Mouse (Mus musculus) heart, embryonic 16.5 days (tissue): ENCODE measurements around the gene Pik3c2b. TPM values are rescaled to one million over a fixed set of nuclear protein-coding genes. Genes with fewer than 3 reads are reported as not detected.

Source experiments
- ATAC-seq: fragments of 200-750 bp; cut with Nextera tagmentation; replicated peaks from 2 replicates; pipeline ENCODE4 v1.8.0; 2017; ENCODE audit warnings: moderate number of reproducible peaks; ENCODE audit not compliant: insufficient read depth, low FRiP score; ENCODE audit errors: extremely low read depth
- H3K27ac ChIP-seq: fragments of 300-500 bp; sonication (generic); 2 replicates; pipeline ENCODE4 v1.5.1; 2014; ENCODE audit warnings: mild to moderate bottlenecking, low read length, control low read depth, moderate library complexity
- H3K27me3 ChIP-seq: fragments of 300-500 bp; sonication (generic); 2 replicates; pipeline ENCODE4 v1.6.1; 2014; ENCODE audit warnings: low read length, mixed read lengths; ENCODE audit not compliant: control insufficient read depth, insufficient read depth
- H3K36me3 ChIP-seq: fragments of 300-500 bp; sonication (generic); 2 replicates; pipeline ENCODE4 v1.6.1; 2014; ENCODE audit not compliant: control insufficient read depth, insufficient read depth
- H3K4me1 ChIP-seq: fragments of 300-500 bp; sonication (generic); 2 replicates; pipeline ENCODE4 v1.6.1; 2014; ENCODE audit warnings: low read length, mixed read lengths; ENCODE audit not compliant: control insufficient read depth, insufficient read depth
- H3K4me2 ChIP-seq: fragments of 300-500 bp; sonication (generic); 2 replicates; pipeline ENCODE4 v1.6.1; 2014; ENCODE audit warnings: low read depth, mild to moderate bottlenecking, control low read depth, low read length
- H3K4me3 ChIP-seq: fragments of 300-500 bp; sonication (generic); 2 replicates; pipeline ENCODE4 v1.5.1; 2014; ENCODE audit warnings: mild to moderate bottlenecking, control low read depth, low read length
- H3K9ac ChIP-seq: fragments of 300-500 bp; sonication (generic); 2 replicates; pipeline ENCODE4 v1.6.1; 2014; ENCODE audit warnings: low read length, control low read depth
- H3K9me3 ChIP-seq: fragments of 300-500 bp; sonication (generic); replicated peaks from 2 replicates; pipeline ENCODE4 v1.6.1; 2016; ENCODE audit warnings: low read length; ENCODE audit not compliant: control insufficient read depth
- WGBS: fragments of 180-500 bp; shearing (Covaris S2); extraction: QIAGEN DNeasy Blood & Tissue Kit; methylation state at CpG from one replicate; pipeline ENCODE4 v1.1.7; 2014; 5-methylcytosine and 5-hydroxymethylcytosine counted together
- polyA plus RNA-seq: library from polyadenylated mRNA; unstranded; fragments of >200 nt; fragmentation: Nextera tagmentation; extraction: Ambion mirVana; gene quantifications from 2 replicates; pipeline ENCODE4 v1.2.1, GENCODE M21; 2015

The Pik3c2b gene
- polyA plus RNA-seq, 1 experiment from 2014 or later: 9.5 TPM

DNA sequence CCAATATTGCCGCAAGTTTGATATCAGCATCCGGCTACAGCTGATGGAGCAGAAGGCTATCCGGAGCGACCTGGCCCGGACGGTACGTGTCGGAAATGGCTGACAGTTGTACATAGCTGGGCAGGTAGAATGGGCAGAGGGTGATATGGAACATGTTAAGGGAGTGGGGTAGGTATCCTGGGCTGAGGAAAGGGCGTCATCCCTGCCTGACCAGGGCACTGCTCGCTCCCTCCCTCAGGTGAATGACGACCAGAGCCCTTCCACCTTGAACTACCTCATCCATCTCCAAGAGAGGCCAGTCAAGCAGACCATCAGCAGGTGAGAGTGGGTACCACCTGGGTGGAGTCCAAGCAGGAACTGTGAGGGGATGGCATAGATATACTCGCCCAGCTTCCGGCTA is 29.1 kb downstream of the Pik3c2b start:
- Histone ChIP-seq H3K36me3 (peaks cover 3% of the 10 kb centered on the region; the same call in 1 of the 2 replicates), H3K4me2 (no peak overlapping the region), H3K27ac (peak overlapping the region; percentile 76; the same call in 1 of the 2 replicates), H3K4me1 (peaks cover 49% of the 10 kb centered on the region), H3K9me3 (no peaks in the 10 kb centered on the region), H3K9ac (no peak overlapping the region), H3K27me3 (no peaks in the 10 kb centered on the region), H3K4me3 (no peak overlapping the region)
- no peak for ATAC-seq
- 89% methylated on average over 13 of the region's 13 CpGs for WGBS

DNA sequence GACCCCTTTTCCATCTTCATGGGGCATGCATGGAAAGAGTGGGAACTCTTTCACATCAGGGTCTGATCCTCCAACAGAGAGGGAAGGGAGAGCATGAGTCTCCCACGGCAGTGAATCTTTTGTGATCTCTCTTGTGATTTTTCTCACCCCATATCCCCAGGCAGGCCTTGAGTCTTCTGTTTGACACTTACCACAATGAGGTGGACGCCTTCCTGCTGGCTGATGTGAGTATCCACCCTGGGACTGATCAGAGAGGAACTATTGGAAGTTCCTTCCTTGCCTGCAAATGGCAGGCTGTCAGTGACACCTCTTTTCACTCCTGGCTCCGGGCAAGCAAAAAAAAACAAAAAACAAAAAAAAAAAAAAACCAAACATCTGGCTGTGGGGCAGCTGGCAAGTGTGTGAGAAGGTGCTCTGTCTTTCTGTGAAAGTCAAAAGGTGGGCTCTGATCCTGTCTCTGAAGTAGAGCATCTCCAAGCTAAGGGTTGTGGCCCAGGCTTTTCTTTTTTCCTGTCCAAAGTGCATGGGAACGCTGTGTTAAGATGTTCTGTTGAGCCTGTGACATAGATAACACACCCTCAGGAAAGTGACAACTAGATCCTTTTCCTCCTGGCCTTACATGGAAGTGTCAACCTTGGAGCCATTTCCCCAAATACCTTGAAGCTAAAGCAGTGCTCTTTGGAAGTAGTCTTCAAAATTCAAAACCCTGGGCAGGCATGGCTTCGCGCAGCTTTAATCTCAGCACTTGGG is 30.4 kb downstream of the Pik3c2b start:
- Histone ChIP-seq H3K9ac (no peak overlapping the region), H3K36me3 (peaks cover 7% of the 10 kb centered on the region), H3K4me3 (no peak overlapping the region), H3K9me3 (no peaks in the 10 kb centered on the region), H3K4me2 (no peak overlapping the region), H3K27ac (peak overlapping the region; percentile 81), H3K4me1 (peaks cover 37% of the 10 kb centered on the region), H3K27me3 (no peaks in the 10 kb centered on the region)
- 70% methylated on average over 6 of the region's 6 CpGs for WGBS
- no peak for ATAC-seq

DNA sequence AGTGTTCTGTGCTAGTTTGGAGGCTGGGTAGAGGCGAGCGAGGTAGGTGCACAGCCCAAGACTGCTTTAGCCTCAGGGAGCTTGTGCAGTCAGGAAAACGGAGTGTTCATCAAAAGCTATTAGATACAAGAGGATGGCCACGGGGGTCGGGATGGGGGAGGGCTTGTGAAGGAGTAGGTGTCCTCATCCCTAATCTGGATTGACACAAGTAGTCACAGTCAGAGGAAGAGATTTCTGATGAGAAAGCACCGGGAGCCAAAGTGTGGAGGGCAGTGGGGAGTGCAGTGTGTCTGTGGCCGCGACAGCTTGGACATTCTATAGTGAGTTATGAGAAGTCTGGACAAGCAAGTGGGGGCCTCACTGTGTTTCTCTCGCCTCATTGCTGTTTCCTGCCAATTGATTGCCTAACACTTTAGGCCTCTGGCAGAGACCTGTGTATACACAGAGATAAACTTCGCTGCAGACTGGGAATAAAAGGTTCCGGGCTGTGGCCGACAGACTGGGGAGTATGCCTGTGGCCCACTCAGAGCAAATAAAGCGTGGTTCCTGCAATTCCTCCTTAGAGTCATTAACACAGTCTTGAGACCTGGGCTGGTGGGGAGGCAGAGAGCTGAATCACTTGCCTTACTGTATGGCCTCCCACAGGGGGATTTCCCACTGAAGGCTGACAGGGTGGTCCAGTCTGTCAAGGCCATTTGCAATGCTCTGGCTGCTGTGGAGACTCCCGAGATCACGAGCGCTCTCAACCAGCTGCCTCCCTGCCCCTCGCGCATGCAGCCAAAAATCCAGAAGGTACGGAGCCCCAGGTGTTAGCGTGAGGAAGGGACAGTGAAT is 31.4 kb downstream of the Pik3c2b start:
- 39% methylated on average over 20 of the region's 20 CpGs for WGBS
- Histone ChIP-seq H3K4me3 (no peak overlapping the region), H3K4me1 (peaks cover 27% of the 10 kb centered on the region), H3K9me3 (no peaks in the 10 kb centered on the region), H3K4me2 (no peak overlapping the region), H3K27ac (peak overlapping the region; percentile 81), H3K36me3 (peaks cover 13% of the 10 kb centered on the region), H3K9ac (peak overlapping the region; percentile 44; the same call in 1 of the 2 replicates), H3K27me3 (no peaks in the 10 kb centered on the region)
- ATAC-seq: peak; percentile 43; the same call in 1 of the 2 replicates

DNA sequence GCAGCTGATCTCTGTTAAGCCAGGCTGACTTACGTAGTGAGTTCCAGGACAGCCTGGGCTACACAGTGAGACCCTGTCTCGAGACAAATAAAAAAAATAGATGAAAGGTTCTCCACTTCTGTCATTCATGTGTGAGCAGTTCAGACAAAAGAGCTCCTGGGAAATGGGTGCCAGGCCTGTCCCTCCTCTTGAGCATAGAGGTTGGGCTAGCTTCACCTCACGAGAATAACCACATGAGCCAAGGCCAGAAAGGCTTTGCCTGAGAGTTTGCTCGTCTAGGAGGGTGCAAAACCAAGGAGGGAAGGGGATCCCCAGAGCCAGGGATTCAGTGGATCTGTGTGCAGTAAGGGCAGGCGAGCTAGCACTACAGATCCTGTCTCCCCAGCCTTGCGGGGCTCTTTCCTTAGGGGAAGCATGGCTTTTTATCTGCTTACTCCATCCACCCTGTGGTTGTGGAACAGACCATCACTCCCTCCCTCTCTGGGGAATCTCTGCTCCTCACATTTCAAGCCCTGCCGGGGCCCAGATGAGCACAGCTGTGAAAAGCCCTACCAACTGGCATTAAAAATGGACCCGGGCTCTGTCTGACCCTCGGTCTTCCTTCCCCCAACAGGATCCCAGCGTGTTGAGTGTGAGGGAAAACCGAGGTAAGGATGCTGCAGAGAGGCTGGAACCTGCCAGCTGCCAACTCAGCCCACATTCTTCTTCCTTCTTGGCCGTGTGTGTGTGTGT is 32.3 kb downstream of the Pik3c2b start:
- no peaks in the 10 kb centered on the region for H3K9me3 ChIP-seq
- peaks cover 22% of the 10 kb centered on the region for H3K36me3 ChIP-seq
- no peak overlapping the region for H3K4me3 ChIP-seq
- no peaks in the 10 kb centered on the region for H3K27me3 ChIP-seq
- WGBS: 57% methylated on average over 12 of the region's 12 CpGs
- H3K4me2 ChIP-seq: no peak overlapping the region
- H3K9ac ChIP-seq: no peak overlapping the region
- ATAC-seq: no peak
- peaks cover 24% of the 10 kb centered on the region for H3K4me1 ChIP-seq
- peak overlapping the region; percentile 81 for H3K27ac ChIP-seq

DNA sequence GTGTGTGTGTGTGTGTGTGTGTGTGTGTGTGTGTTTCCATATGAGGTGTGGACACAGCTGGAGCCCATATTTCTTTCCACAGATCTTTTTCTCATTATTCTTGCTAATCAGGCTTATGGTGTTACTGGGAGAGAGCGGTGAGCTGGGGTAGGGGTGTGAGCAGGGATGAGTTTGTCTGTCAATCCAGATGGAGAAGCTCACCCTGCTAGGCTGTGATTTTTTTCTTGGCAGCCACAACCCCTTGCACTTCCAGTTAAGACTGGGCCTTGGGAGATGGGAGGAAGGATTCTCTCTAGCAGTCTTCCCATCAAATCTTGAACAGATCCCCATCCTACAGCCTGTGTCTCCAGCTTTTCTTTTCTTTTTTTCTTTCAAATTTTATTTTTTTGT is 32.9 kb downstream of the Pik3c2b start:
- 69% methylated on average over 1 of the region's 1 CpGs for WGBS
- no peaks in the 10 kb centered on the region for H3K27me3 ChIP-seq
- no peak overlapping the region for H3K9ac ChIP-seq
- H3K27ac ChIP-seq: no peak overlapping the region
- peaks cover 22% of the 10 kb centered on the region for H3K36me3 ChIP-seq
- no peak overlapping the region for H3K4me3 ChIP-seq
- no peak overlapping the region for H3K4me2 ChIP-seq
- peaks cover 24% of the 10 kb centered on the region for H3K4me1 ChIP-seq
- ATAC-seq: no peak
- no peaks in the 10 kb centered on the region for H3K9me3 ChIP-seq

DNA sequence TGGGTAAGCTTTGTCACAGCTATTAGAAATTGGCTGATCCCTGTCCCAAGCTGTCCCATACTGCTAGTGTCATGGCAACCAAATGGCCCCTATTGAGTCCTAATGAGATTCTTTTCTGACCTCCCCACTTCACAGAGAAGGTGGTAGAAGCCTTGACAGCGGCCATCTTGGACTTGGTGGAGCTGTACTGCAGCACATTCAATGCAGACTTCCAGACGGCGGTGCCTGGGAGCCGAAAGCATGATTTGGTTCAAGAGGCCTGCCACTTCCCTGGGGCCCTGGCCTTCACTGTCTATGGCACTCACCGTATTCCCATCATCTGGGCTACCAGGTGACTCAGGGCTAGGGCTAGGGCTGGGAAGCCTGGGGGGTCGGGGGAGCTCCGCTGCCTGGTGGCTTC is 34.0 kb downstream of the Pik3c2b start:
- whole genome bisulfite sequencing: 85% methylated on average over 7 of the region's 7 CpGs
- H3K27me3 ChIP-seq: no peaks in the 10 kb centered on the region
- H3K27ac ChIP-seq: no peak overlapping the region
- H3K9ac ChIP-seq: no peak overlapping the region
- no peak overlapping the region for H3K4me3 ChIP-seq
- peaks cover 35% of the 10 kb centered on the region for H3K4me1 ChIP-seq
- H3K36me3 ChIP-seq: peaks cover 22% of the 10 kb centered on the region
- no peaks in the 10 kb centered on the region for H3K9me3 ChIP-seq
- H3K4me2 ChIP-seq: no peak overlapping the region
- ATAC-seq: no peak

DNA sequence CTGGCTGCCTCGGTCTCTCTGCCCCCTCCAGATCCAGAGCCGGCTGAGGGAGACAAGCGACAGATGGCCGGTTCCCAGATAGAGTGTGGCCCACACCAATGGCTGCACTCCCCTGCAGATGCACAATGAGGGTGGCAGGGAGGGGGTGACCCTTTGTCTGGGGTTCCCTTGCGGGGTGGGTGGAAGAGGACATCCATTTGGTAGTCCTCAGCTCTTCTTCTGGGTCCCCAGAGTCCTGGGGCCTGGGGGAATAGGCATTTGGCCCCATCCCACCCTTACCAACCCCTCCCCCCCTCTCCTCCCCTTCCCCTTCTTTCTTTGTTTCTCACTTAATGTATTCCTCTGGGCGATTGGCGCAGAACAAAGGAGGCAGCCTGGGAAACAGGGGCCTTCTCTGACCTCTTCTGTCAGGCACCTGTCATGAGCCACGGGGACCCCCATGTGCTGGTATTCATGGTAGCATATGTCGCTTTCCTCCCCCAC is 34.7 kb downstream of the Pik3c2b start:
- Histone ChIP-seq H3K4me1 (peaks cover 42% of the 10 kb centered on the region), H3K36me3 (peaks cover 19% of the 10 kb centered on the region)
- WGBS: 57% methylated on average over 9 of the region's 9 CpGs

DNA sequence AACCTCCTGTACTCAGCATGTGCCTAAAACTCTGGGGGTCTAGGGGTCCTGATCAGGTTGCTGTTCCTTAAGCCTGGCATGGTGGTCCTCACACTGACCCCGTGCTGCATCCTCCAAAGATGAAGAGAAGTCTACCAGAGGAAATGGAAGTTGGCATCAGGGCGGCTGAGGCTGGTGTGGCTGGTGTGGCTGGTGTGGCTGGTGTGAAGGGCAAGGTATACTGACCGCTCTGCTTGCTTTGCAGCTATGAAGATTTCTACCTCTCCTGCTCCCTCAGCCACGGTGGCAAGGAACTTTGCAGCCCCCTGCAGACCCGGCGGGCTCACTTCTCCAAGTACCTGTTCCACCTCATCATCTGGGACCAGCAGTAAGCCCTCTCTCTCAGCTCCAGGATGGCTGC is 35.2 kb downstream of the Pik3c2b start:
- WGBS: 81% methylated on average over 6 of the region's 6 CpGs
- no peaks in the 10 kb centered on the region for H3K27me3 ChIP-seq
- H3K4me1 ChIP-seq: peaks cover 39% of the 10 kb centered on the region
- no peak overlapping the region for H3K27ac ChIP-seq
- no peaks in the 10 kb centered on the region for H3K9me3 ChIP-seq
- no peak overlapping the region for H3K4me2 ChIP-seq
- peaks cover 19% of the 10 kb centered on the region for H3K36me3 ChIP-seq
- no peak overlapping the region for H3K4me3 ChIP-seq
- ATAC-seq: no peak
- no peak overlapping the region for H3K9ac ChIP-seq

More for the DNA sequence above, 34.7 kb downstream of the Pik3c2b start:
- ATAC-seq: no peak
- Histone ChIP-seq H3K27me3 (no peaks in the 10 kb centered on the region), H3K9ac (no peak overlapping the region), H3K4me3 (no peak overlapping the region), H3K27ac (no peak overlapping the region), H3K9me3 (no peaks in the 10 kb centered on the region), H3K4me2 (no peak overlapping the region)
